Mouse (Mus musculus): ENCODE measurements around the gene Tmem87a. TPM values are rescaled to one million over a fixed set of nuclear protein-coding genes. Genes with fewer than 3 reads are reported as not detected.

The Tmem87a gene
- polyA plus RNA-seq, 1 experiment from 2014 or later: 7.3 TPM

Other genes starting within 250 kb of the Tmem87a start
- 15.9 and 27.7 TPM in 2 replicates for gene Ehd4, start 249.5 kb downstream of the Tmem87a start, polyA plus RNA-seq (2015; fragmentation: Nextera tagmentation; extraction: Ambion mirVana)
- 3.5 and 4.2 TPM in 2 replicates for gene Pla2g4e, start 158.8 kb downstream of the Tmem87a start, polyA plus RNA-seq (2015; fragmentation: Nextera tagmentation; extraction: Ambion mirVana)
- 0.04 TPM in 1 of 2 replicates, not detected in the other for gene Pla2g4d, start 114.9 kb downstream of the Tmem87a start, polyA plus RNA-seq (2015; fragmentation: Nextera tagmentation; extraction: Ambion mirVana)
- 0.06 and 0.09 TPM in 2 replicates for gene Pla2g4f, start 89.9 kb downstream of the Tmem87a start, polyA plus RNA-seq (2015; fragmentation: Nextera tagmentation; extraction: Ambion mirVana)
- gene Vps39, start 51.0 kb downstream of the Tmem87a start, polyA plus RNA-seq (2015; fragmentation: Nextera tagmentation; extraction: Ambion mirVana): 35.1 and 36.6 TPM in 2 replicates
- 10.1 and 10.7 TPM in 2 replicates for gene Ganc, start 217 bp downstream of the Tmem87a start, polyA plus RNA-seq (2015; fragmentation: Nextera tagmentation; extraction: Ambion mirVana)
- 1.3 and 2.2 TPM in 2 replicates for gene Capn3, start 51.9 kb upstream of the Tmem87a start, polyA plus RNA-seq (2015; fragmentation: Nextera tagmentation; extraction: Ambion mirVana)
- gene Zfp106, start 159.7 kb upstream of the Tmem87a start, polyA plus RNA-seq (2015; fragmentation: Nextera tagmentation; extraction: Ambion mirVana): 30.8 and 34.0 TPM in 2 replicates
- gene Snap23, start 163.6 kb upstream of the Tmem87a start, polyA plus RNA-seq (2015; fragmentation: Nextera tagmentation; extraction: Ambion mirVana): 17.1 and 23.8 TPM in 2 replicates
- 26.2 and 27.9 TPM in 2 replicates for gene Haus2, start 205.3 kb upstream of the Tmem87a start, polyA plus RNA-seq (2015; fragmentation: Nextera tagmentation; extraction: Ambion mirVana)
- gene Lrrc57, start 205.4 kb upstream of the Tmem87a start, polyA plus RNA-seq (2015; fragmentation: Nextera tagmentation; extraction: Ambion mirVana): 32.7 and 36.7 TPM in 2 replicates
- 4.2 and 4.3 TPM in 2 replicates for gene Stard9, start 225.0 kb upstream of the Tmem87a start, polyA plus RNA-seq (2015; fragmentation: Nextera tagmentation; extraction: Ambion mirVana)

All from neural tube, embryonic 15.5 days (tissue).